In the genomic region with DNA sequence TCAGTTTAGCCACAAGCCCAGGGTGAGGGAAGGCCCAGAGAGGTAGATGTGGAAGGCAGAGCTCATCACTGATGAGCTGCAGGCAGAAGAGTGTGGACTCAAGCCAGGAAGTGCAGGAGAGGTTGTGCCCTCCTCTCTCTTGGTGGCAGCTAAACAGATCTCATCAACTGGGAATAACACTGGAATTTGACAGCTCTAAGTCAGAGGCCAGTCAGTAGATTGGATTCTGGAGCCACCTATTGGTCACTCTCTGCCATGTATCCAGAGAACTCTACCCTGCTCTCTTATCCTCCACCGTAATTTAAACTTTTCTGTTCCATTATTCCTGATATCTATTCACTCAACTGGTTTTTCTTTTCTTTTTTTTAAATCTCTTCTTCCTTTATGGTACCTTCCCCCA, we compare ENCODE assay signal across 8 mouse cellular contexts. TPM values are rescaled to one million over a fixed set of nuclear protein-coding genes. Genes with fewer than 3 reads are reported as not detected.
DNase-seq lines count a peak whose midpoint lies in the region; ATAC-seq and TF ChIP-seq lines count a peak whose summit lies in the region.

No protein-coding gene starts in this region.

- H3K4me1 ChIP-seq in ES-Bruce4 (ENCODE audit: control insufficient read depth, insufficient read depth, low read length): no peaks in the 10 kb centered on the region
- no peaks in the 10 kb centered on the region for H3K4me1 ChIP-seq in forebrain, embryonic 12.5 days

- WGBS in forebrain, embryonic 12.5 days: 50% methylated on average over 1 of the region's 1 CpGs

- peak; percentile 12 for TF ChIP-seq CTCF in ES-Bruce4 (IDR thresholded peaks at IDR 0.05; ENCODE audit: low read depth, low read length)

- no peak overlapping the region for H3K4me2 ChIP-seq in forebrain, embryonic 12.5 days

- H3K4me3 ChIP-seq in ES-Bruce4 (ENCODE audit: low read depth, low read length): no peak overlapping the region
- no peak overlapping the region for H3K4me3 ChIP-seq in forebrain, embryonic 12.5 days (replicated peaks)

- peak; percentile 89 for ATAC-seq in frontal cortex, adult (ENCODE audit: low TSS enrichment)
- peak; percentile 62 for ATAC-seq in forebrain, embryonic 12.5 days (ENCODE audit: low FRiP score)
- no peak for ATAC-seq in megakaryocyte, adult 5-6 weeks (ENCODE audit: poor library complexity, severe bottlenecking)

- no peak for DNase-seq in frontal cortex, postnatal 25 days (ENCODE audit: low spot score in 2 of 2)
- peak; percentile 24 for DNase-seq in lung, postnatal 14 days
- DNase-seq in spleen, postnatal 4 days (ENCODE audit: low spot score in 2 of 2): no peak
- no peak for DNase-seq in adrenal gland, adult 18-20 months (ENCODE audit: low spot score in 2 of 2)

- no peak for TF ChIP-seq POLR2A in ES-Bruce4 (IDR thresholded peaks at IDR 0.05; ENCODE audit: insufficient read depth, low read length)

- H3K36me3 ChIP-seq in ES-Bruce4 (ENCODE audit: control insufficient read depth, insufficient read depth, low read length, poor library complexity, severe bottlenecking): no peaks in the 10 kb centered on the region
- no peaks in the 10 kb centered on the region for H3K36me3 ChIP-seq in forebrain, embryonic 12.5 days (replicated peaks)

- no peak overlapping the region for H3K9ac ChIP-seq in ES-Bruce4 (ENCODE audit: low read depth, poor library complexity, severe bottlenecking)
- no peak overlapping the region for H3K9ac ChIP-seq in forebrain, embryonic 12.5 days

- no peaks in the 10 kb centered on the region for H3K9me3 ChIP-seq in ES-Bruce4 (replicated peaks; ENCODE audit: control insufficient read depth, insufficient read depth, low read length, poor library complexity, severe bottlenecking)
- H3K9me3 ChIP-seq in forebrain, embryonic 12.5 days: no peaks in the 10 kb centered on the region

- no peak for TF ChIP-seq EP300 in ES-Bruce4 (IDR thresholded peaks at IDR 0.05; ENCODE audit: insufficient read depth, low read depth, low read length)

- H3K27me3 ChIP-seq in ES-Bruce4 (ENCODE audit: control insufficient read depth, insufficient read depth, low read length, poor library complexity, severe bottlenecking): 0 out of 2 replicates have a peak, but pooled peaks cover 1% of the 10 kb centered on the region
- H3K27me3 ChIP-seq in forebrain, embryonic 12.5 days: no peaks in the 10 kb centered on the region

- no peak overlapping the region for H3K27ac ChIP-seq in ES-Bruce4 (ENCODE audit: insufficient read depth, low read length)
- no peak overlapping the region for H3K27ac ChIP-seq in forebrain, embryonic 12.5 days

RNA-seq across cellular contexts. Expression of gene Tmed3, which starts 25.9 kb away (rescaled TPM):
- 12.8 and 18.8 TPM in 2 replicates for polyA plus RNA-seq in ES-Bruce4 (2011; ENCODE audit: insufficient read depth, insufficient read length, low read depth, missing spikeins)
- 34.1 and 34.6 TPM in 2 replicates for polyA plus RNA-seq in forebrain, embryonic 12.5 days (2016; fragmentation: Nextera tagmentation; extraction: Ambion mirVana)
- total RNA-seq in megakaryocyte, adult 5-6 weeks (2015): 116 and 130 TPM in 2 replicates
- 114 and 127 TPM in 2 replicates for total RNA-seq in megakaryocyte, adult 5-6 weeks (2017)
- total RNA-seq in adrenal gland, adult 18-20 months (2021): 10 to 100 TPM; 64.0 to 83.4 TPM

RNA-seq across cellular contexts. Expression of gene Minar1, which starts 56.0 kb away (rescaled TPM):
- 0.10 and 0.12 TPM in 2 replicates for polyA plus RNA-seq in ES-Bruce4 (2011; ENCODE audit: insufficient read depth, insufficient read length, low read depth, missing spikeins)
- polyA plus RNA-seq in forebrain, embryonic 12.5 days (2016; fragmentation: Nextera tagmentation; extraction: Ambion mirVana): 0.09 and 0.18 TPM in 2 replicates
- not detected in 2 replicates for total RNA-seq in megakaryocyte, adult 5-6 weeks (2015)
- total RNA-seq in megakaryocyte, adult 5-6 weeks (2017): not detected in 2 replicates
- under 1 TPM in 1 of 2 experiments, not detected in 1; 0.27 TPM for total RNA-seq in adrenal gland, adult 18-20 months (2021)

RNA-seq across cellular contexts. Expression of gene Ankrd34c, which starts 59.3 kb away (rescaled TPM):
- not detected in 2 replicates for polyA plus RNA-seq in ES-Bruce4 (2011; ENCODE audit: insufficient read depth, insufficient read length, low read depth, missing spikeins)
- not detected in 2 replicates for polyA plus RNA-seq in forebrain, embryonic 12.5 days (2016; fragmentation: Nextera tagmentation; extraction: Ambion mirVana)
- not detected in 2 replicates for total RNA-seq in megakaryocyte, adult 5-6 weeks (2015)
- not detected in 2 replicates for total RNA-seq in megakaryocyte, adult 5-6 weeks (2017)
- total RNA-seq in adrenal gland, adult 18-20 months (2021): not detected
